Mouse (Mus musculus): ENCODE results near the gene Tatdn3.

DNA sequence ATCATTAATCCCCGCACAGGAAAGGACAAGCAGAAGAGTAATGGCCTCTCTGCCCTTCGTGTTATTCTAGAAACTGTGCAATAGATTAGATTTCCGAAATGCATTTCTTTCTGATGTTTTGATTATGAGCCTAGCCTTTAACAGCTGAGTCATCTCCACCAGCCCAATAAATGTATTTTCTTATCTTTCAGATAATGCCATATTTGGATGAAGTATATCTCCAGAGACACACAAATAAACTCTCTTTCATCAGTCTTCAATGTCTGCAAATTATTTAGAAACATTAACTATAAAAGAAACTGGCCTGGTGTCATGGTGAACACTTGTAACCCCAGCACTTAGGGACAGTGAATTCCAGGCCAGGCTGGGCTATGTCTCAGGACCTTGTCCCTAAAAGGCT lies 20.0 kb downstream of the Tatdn3 start:
- TF ChIP-seq MYOG (IDR thresholded peaks at IDR 0.05; ENCODE audit: control insufficient read depth in 1 of 3, insufficient read depth in 1 of 3, insufficient read length in 2 of 3, low read depth in 2 of 3) (no peak), TCF3 (IDR thresholded peaks at IDR 0.05; ENCODE audit: insufficient read length, low read depth) (no peak), MAX (IDR thresholded peaks at IDR 0.05; ENCODE audit: low read depth) (no peak), POLR2A (IDR thresholded peaks at IDR 0.05; ENCODE audit: insufficient read length, low read depth) (no peak), USF1 (IDR thresholded peaks at IDR 0.05; ENCODE audit: low read depth) (no peak), SRF (IDR thresholded peaks at IDR 0.05; ENCODE audit: control insufficient read depth, insufficient read length, low read depth) (no peak)
